Mouse (Mus musculus) heart, embryonic 10.5 days (tissue): ENCODE data around the gene Gzme. TPM values are rescaled to one million over a fixed set of nuclear protein-coding genes. Genes with fewer than 3 reads are reported as not detected.
"Not testable (repeated sequence)": the region's sequence is repeated elsewhere in the genome, so short reads cannot be mapped to it uniquely, and the experiment has no call there.

ENCODE experiments used
- DNase-seq: peaks from one replicate; pipeline ENCODE4 v3.0.0-alpha.2; 2017; ENCODE audit warnings: low spot score
- H3K27ac ChIP-seq: fragments of 300-500 bp; sonication (generic); 2 replicates; pipeline ENCODE4 v1.5.1; 2016; ENCODE audit warnings: mild to moderate bottlenecking
- H3K27me3 ChIP-seq: fragments of 300-500 bp; sonication (generic); 2 replicates; pipeline ENCODE4 v1.6.1; 2016; ENCODE audit warnings: mild to moderate bottlenecking; ENCODE audit not compliant: poor library complexity, insufficient read depth, severe bottlenecking
- H3K36me3 ChIP-seq: fragments of 300-500 bp; sonication (generic); 2 replicates; pipeline ENCODE4 v1.6.1; 2016; ENCODE audit warnings: mild to moderate bottlenecking, moderate library complexity
- H3K4me1 ChIP-seq: fragments of 300-500 bp; sonication (generic); 2 replicates; pipeline ENCODE4 v1.6.1; 2016; ENCODE audit warnings: mild to moderate bottlenecking
- H3K4me3 ChIP-seq: fragments of 300-500 bp; sonication (generic); 2 replicates; pipeline ENCODE4 v1.5.1; 2016; ENCODE audit warnings: mild to moderate bottlenecking, moderate library complexity
- H3K9me3 ChIP-seq: fragments of 300-500 bp; sonication (generic); 2 replicates; pipeline ENCODE4 v1.6.1; 2016; ENCODE audit warnings: mild to moderate bottlenecking, moderate library complexity
- WGBS: fragments of 180-500 bp; shearing (Covaris S2); methylation state at CpG from one replicate; pipeline ENCODE4 v1.1.7; 2016; 5-methylcytosine and 5-hydroxymethylcytosine counted together
- polyA plus RNA-seq: library from polyadenylated mRNA; unstranded; fragments of >200 nt; fragmentation: Nextera tagmentation; extraction: Ambion mirVana; gene quantifications from 2 replicates; pipeline ENCODE4 v1.2.1, GENCODE M21; 2016

Gzme gene
- polyA plus RNA-seq: not detected in 2 replicates

DNA sequence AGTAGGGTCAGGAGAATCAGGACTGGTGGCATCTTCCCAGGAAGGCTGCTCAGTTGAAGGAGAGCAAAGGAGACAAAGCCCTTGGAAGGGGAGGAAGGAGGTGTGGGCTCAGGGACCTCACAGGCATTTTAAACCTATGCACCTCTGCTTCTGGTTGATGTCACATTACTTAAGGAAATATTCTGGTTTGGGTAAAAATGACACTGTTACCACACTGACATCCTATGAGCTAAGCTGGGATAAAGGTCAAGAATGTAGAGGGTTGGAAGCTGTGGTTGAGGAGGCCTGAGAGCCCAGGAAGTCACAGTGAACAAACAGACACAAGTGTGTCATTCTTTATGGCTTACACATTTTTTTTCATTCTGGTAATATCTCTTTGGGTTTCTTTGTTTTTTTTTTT is at the start of gene Gzme:
Gene Gzme, minus strand, starts transcription at position 101 of the 400 bp plus-strand sequence.
- H3K27me3 ChIP-seq: no peaks in the 10 kb centered on the region
- DNase-seq: no peak
- no peak within 1 kb of the TSS for H3K27ac ChIP-seq
- H3K36me3 ChIP-seq: no peaks in the 10 kb centered on the region
- H3K9me3 ChIP-seq: no peaks in the 10 kb centered on the region
- H3K4me1 ChIP-seq: 0 out of 2 replicates have a peak, but pooled peaks cover 5% of the 10 kb centered on the region
- H3K4me3 ChIP-seq: no peak within 1 kb of the TSS

DNA sequence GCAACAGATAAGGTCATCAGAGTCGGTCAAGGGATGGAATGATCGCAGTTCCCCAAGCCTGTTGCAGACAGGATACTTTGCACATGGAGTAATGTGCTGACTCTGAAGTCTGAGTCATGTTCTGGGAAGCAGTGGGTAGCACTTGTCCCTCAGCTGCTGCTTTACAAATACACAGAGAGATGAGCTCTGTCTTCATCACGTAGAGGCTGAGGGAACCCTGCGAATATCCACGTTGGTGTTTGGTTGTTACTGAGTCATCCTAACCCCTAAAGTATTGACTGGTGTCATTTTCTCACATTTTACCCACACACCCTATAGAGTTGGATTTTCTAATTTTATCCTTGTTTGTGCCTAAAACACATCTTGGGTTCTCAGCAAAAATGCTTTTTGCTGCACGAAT is 47.6 kb upstream of the Gzme start:
- Histone ChIP-seq H3K36me3 (no peaks in the 10 kb centered on the region), H3K27me3 (0 out of 2 replicates have a peak, but pooled peaks cover 5% of the 10 kb centered on the region), H3K27ac (no peak overlapping the region), H3K4me1 (no peaks in the 10 kb centered on the region), H3K9me3 (no peaks in the 10 kb centered on the region), H3K4me3 (no peak overlapping the region)
- no peak for DNase-seq
- WGBS: 71% methylated on average over 6 of the region's 6 CpGs

DNA sequence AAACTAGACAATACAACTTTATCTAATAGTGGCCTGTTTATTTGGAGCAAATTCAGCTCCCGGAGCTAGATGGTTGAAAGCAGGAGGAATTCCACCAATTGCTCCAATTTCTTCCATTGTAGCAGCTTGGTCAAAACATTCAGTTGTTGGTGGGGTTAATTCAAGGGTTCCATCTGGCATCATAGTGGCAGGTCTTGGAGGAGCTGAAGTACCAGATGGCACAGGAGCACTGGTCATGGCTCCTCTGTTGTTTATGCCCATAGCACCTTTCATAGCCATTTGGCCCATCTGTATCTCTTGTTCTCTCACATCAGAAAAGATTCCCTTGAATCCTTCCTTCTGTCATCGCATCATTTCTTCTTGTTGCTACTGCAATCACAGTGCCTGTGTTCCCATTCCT is 41.7 kb upstream of the Gzme start:
- 76% methylated on average over 2 of the region's 2 CpGs for WGBS
- H3K9me3 ChIP-seq: no peaks in the 10 kb centered on the region
- H3K4me1 ChIP-seq: no peaks in the 10 kb centered on the region
- H3K4me3 ChIP-seq: no peak overlapping the region
- H3K36me3 ChIP-seq: no peaks in the 10 kb centered on the region
- no peak overlapping the region for H3K27ac ChIP-seq
- no peaks in the 10 kb centered on the region for H3K27me3 ChIP-seq
- no peak for DNase-seq

DNA sequence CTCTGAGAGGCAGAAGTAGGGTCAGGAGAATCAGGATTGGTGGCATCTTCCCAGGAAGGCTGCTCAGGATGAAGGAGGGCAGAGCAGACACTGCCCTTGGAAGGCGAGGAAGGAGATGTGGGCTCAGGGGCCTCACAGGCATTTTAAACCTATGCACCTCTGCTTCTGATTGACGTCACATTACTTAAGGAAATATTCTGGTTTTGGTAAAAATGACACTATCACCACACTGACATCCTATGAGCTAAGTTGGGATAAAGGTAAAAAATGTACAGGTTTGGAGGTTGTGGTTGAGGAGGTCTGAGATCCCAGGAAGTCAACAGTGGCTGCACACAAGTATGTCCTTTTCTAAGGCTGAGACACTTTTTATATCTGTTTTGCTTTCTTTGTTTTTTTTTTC is 39.1 kb upstream of the Gzme start, which contains the start of gene Gzmg:
Gene Gzmg, minus strand, starts transcription at position 101 of the 400 bp plus-strand sequence.
- WGBS: 68% methylated on average over 2 of the region's 2 CpGs

DNA sequence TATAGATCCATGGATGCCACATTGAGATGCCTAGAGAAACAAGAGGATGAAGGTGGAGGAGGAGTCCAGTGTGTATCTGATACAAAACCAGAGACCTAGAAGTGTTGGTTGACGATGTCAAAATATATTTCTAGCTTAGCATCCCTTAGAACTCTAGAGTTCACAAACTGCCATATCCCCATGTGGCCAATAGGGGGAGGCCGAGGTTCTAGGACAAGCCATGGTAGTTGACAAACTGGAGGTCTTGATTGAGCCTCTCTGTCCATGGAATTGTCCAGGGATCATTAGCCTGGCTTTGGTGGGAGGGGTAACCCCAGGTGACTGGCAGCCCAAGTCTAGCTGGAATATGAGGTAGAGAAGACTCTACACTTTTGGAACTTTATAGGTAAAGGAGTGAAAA is 34.9 kb upstream of the Gzme start:
- no peak for DNase-seq
- Histone ChIP-seq H3K4me3 (no peak overlapping the region), H3K9me3 (no peaks in the 10 kb centered on the region), H3K27me3 (no peaks in the 10 kb centered on the region), H3K4me1 (no peaks in the 10 kb centered on the region), H3K27ac (no peak overlapping the region), H3K36me3 (no peaks in the 10 kb centered on the region)
- WGBS: 62% methylated on average over 2 of the region's 2 CpGs

More for the DNA sequence above, 39.1 kb upstream of the Gzme start, which contains the start of gene Gzmg:
- not testable (repeated sequence) for H3K36me3 ChIP-seq, DNase-seq, H3K27ac ChIP-seq, H3K27me3 ChIP-seq, H3K4me3 ChIP-seq, H3K9me3 ChIP-seq, H3K4me1 ChIP-seq

DNA sequence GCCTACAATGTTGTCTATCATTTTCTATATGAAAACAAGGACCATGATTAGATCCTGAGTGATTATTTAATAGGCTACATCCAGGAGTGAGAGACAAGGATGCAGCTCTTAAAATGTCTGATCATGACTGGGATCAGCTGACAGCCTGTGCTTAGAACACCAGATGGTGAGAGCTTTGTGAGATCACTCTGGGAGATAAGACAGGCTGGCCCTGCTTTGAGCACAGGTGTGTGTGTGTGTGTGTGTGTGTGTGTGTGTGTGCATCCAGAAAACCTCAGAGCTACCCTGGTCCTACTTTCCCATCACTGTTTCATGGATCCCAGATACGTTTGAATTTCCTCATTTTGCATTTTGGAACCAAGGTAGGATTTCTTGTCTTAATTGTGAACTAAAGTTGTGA is 13.2 kb upstream of the Gzme start:
- not testable (repeated sequence) for H3K9me3 ChIP-seq, H3K4me1 ChIP-seq, H3K27ac ChIP-seq, H3K27me3 ChIP-seq, H3K4me3 ChIP-seq, H3K36me3 ChIP-seq, DNase-seq
- WGBS: 69% methylated on average over 1 of the region's 1 CpGs

DNA sequence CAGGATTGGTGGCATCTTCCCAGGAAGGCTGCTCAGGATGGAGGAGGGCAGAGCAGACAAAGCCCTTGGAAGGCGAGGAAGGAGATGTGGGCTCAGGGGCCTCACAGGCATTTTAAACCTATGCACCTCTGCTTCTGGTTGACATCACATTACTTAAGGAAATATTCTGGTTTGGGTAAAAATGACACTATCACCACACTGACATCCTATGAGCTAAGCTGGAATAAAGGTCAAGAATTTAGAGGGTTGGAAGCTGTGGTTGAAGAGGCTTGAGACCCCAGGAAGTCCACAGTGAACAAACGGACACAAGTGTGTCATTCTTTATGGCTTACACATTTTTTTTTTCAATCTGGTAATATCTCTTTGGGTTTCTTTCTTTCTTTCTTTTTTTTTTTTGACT is 12.1 kb upstream of the Gzme start, which contains the start of gene Gzmd:
Gene Gzmd, minus strand, starts transcription at position 101 of the 400 bp plus-strand sequence.
- H3K9me3 ChIP-seq, H3K36me3 ChIP-seq, H3K27ac ChIP-seq, H3K4me1 ChIP-seq, DNase-seq, H3K27me3 ChIP-seq, H3K4me3 ChIP-seq: not testable (repeated sequence)
- WGBS: 76% methylated on average over 2 of the region's 2 CpGs

DNA sequence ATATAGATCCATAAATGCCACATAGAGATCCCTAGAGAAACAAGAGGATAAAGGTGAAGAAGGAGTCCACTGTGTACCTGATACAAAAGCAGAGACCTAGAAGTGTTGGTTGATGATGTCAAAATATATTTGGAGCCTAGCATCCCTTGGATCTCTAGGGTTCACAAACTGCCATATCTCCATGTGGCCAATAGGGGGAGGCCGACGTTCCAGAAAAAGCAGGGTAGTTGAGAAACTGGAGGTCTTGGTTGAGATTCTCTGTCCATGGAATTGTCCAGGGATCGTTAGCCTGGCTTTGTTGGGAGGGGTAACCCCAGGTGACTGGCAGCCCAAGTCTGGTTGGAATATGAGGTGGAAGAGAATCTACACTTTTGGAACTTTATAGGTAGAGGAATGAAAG is 7.9 kb upstream of the Gzme start:
- no peaks in the 10 kb centered on the region for H3K4me1 ChIP-seq
- no peak overlapping the region for H3K4me3 ChIP-seq
- H3K36me3 ChIP-seq: no peaks in the 10 kb centered on the region
- H3K27me3 ChIP-seq: no peaks in the 10 kb centered on the region
- H3K9me3 ChIP-seq: no peaks in the 10 kb centered on the region
- no peak overlapping the region for H3K27ac ChIP-seq
- DNase-seq: no peak
- 46% methylated on average over 3 of the region's 3 CpGs for WGBS

DNA sequence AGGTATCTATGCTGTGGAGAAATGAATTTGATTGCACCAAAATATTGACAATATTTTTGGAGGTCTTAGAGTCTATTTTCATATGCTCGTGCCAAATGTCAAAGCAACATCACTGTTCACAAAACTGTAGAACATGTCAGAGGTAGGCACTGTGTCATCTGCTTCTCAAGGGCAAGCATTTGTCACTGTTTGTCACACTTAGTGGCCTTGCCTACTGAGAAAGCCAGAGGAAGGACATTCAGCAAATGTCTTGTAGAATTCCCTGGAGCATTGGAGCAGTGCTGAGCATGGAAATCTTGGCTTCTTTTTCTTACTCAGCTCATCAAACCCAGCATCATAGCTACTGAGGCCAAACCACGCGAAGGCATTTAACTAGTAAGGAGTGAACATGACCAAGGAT is 3.1 kb upstream of the Gzme start:
- H3K27me3 ChIP-seq: no peaks in the 10 kb centered on the region
- WGBS: 76% methylated on average over 3 of the region's 3 CpGs
- no peak overlapping the region for H3K4me3 ChIP-seq
- H3K4me1 ChIP-seq: no peaks in the 10 kb centered on the region
- H3K27ac ChIP-seq: no peak overlapping the region
- H3K9me3 ChIP-seq: no peaks in the 10 kb centered on the region
- DNase-seq: no peak
- H3K36me3 ChIP-seq: no peaks in the 10 kb centered on the region

DNA sequence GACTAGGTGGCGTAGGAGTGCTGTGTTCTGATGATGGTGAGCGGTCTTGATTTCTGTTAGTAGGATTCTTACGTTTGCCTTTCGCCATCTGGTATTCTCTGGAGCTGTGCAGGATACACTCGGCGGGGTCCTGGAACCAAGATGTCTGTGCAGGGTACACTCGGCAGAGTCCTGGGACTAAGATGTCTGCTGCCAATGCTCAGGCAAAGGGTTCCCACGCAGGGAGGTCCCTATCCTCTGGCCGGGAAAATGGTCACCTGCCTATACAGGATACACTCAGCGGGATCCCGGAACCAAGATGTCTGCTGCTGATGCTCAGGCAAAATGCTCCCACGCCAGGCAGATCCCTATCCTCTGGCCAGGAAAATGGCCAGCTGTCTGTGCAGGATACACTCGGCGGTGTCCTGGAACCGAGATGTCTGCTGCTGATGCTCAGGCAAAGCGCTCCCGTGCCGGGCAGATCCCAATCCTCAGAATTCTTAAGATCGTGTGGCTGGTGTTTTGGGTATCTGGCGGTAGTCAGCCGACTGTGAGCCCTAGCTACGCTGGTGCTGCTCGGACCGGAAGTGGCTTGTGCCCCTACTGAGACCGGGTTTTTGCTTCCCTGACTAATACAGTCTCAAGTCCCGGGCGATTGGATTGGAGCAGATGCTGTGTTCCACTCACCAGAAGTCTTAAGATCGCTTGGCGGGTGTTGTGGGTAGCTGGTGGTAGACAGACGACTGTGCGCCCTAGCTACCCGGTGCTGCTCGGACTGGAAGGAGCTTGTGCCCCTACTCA is 4.7 kb downstream of the Gzme start:
- not testable (repeated sequence) for H3K27ac ChIP-seq, H3K4me3 ChIP-seq, H3K27me3 ChIP-seq, H3K4me1 ChIP-seq, DNase-seq, H3K9me3 ChIP-seq, H3K36me3 ChIP-seq
- WGBS: 84% methylated on average over 33 of the region's 33 CpGs

DNA sequence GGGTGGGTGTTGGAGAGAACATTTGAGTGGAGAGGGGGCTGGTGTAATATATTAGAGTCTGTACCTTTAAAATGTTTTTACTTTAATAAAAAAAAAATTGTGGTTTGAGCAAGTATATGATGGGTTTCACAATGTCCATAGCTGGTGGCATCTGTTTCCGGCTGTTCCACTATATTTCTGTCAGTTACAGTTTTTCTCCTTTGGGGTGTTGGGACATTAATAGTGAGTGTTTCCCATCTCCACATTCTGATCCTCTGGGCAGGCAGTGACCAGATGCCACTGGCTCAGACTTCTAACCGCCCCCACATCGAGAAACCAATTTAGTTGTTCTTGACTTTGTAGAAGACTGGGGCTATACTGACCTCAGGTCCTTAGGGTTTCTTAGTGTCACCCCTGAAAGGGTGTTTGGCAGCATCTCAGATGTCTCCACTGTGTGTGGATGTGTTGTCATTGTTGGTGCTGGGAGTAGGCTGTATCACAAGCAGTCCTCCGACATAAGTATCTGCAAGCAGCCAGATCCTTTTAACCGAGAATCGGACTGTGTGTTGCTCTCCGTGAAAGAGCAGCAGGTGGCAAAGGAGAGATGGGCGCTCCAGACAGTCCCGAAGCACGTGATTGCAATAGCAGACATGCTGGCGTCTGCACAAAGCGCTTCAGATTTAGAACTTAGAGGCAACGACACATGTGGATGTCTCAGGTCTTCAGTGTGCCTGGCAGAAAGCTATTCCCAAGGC is 14.8 kb downstream of the Gzme start:
- H3K9me3 ChIP-seq: no peaks in the 10 kb centered on the region
- H3K4me1 ChIP-seq: no peaks in the 10 kb centered on the region
- H3K27me3 ChIP-seq: no peaks in the 10 kb centered on the region; the same call in 1 of the 2 replicates
- H3K36me3 ChIP-seq: no peaks in the 10 kb centered on the region
- whole genome bisulfite sequencing: 73% methylated on average over 13 of the region's 13 CpGs
- H3K4me3 ChIP-seq: no peak overlapping the region
- no peak overlapping the region for H3K27ac ChIP-seq
- peak; percentile 67 for DNase-seq

DNA sequence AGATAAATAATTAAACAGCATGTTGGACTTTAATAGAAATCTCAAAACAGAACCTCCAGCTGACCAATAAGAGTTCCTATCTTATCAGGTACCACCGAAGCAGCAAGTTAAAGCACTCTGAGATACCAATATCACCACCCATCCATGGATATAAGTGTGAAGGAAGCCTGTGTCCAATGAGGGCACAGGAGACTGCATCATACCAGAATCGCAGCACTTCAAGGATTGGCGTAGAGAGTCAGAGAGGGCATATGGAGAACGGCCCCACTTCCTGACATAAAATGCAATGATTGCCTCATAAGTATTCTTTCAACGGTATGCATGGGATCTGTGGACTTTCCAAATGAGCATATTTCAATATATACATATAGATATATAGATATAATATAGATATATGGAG is 15.4 kb downstream of the Gzme start:
- 73% methylated on average over 5 of the region's 5 CpGs for WGBS
- H3K9me3 ChIP-seq: no peaks in the 10 kb centered on the region
- H3K4me3 ChIP-seq: no peak overlapping the region
- DNase-seq: no peak
- no peaks in the 10 kb centered on the region for H3K36me3 ChIP-seq
- no peaks in the 10 kb centered on the region for H3K4me1 ChIP-seq
- no peaks in the 10 kb centered on the region; the same call in 1 of the 2 replicates for H3K27me3 ChIP-seq
- no peak overlapping the region for H3K27ac ChIP-seq

DNA sequence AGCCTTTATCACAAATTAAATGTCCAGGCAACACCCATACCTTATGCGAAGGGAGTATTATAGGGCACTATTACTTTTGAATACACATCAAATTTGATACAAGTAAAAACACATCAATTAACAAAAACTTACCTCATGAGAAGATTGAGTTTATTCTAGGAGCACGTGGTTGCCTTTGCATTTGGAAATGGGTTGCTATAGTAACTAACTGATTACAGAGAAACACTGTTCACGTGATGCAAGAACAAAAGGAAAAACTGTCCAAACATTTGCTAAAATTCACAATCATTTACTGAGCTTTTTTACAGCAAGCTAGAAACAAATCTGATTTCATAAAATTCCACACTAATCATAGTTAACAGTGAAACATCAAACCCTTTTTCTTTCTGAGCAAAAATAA is 17.0 kb downstream of the Gzme start:
- Histone ChIP-seq H3K9me3 (no peaks in the 10 kb centered on the region), H3K27me3 (no peaks in the 10 kb centered on the region; the same call in 1 of the 2 replicates), H3K27ac (no peak overlapping the region), H3K4me1 (no peaks in the 10 kb centered on the region), H3K4me3 (no peak overlapping the region), H3K36me3 (no peaks in the 10 kb centered on the region)
- 71% methylated on average over 3 of the region's 3 CpGs for WGBS
- no peak for DNase-seq
